Mouse (Mus musculus) heart, embryonic 16.5 days (tissue): ENCODE results near the gene Tcf23. TPM values are rescaled to one million over a fixed set of nuclear protein-coding genes. Genes with fewer than 3 reads are reported as not detected.

Experiments used
- ATAC-seq: fragments of 200-750 bp; cut with Nextera tagmentation; replicated peaks from 2 replicates; pipeline ENCODE4 v1.8.0; 2017; ENCODE audit warnings: moderate number of reproducible peaks; ENCODE audit not compliant: insufficient read depth, low FRiP score; ENCODE audit errors: extremely low read depth
- H3K27ac ChIP-seq: fragments of 300-500 bp; sonication (generic); 2 replicates; pipeline ENCODE4 v1.5.1; 2014; ENCODE audit warnings: mild to moderate bottlenecking, low read length, control low read depth, moderate library complexity
- H3K27me3 ChIP-seq: fragments of 300-500 bp; sonication (generic); 2 replicates; pipeline ENCODE4 v1.6.1; 2014; ENCODE audit warnings: low read length, mixed read lengths; ENCODE audit not compliant: control insufficient read depth, insufficient read depth
- H3K36me3 ChIP-seq: fragments of 300-500 bp; sonication (generic); 2 replicates; pipeline ENCODE4 v1.6.1; 2014; ENCODE audit not compliant: control insufficient read depth, insufficient read depth
- H3K4me1 ChIP-seq: fragments of 300-500 bp; sonication (generic); 2 replicates; pipeline ENCODE4 v1.6.1; 2014; ENCODE audit warnings: low read length, mixed read lengths; ENCODE audit not compliant: control insufficient read depth, insufficient read depth
- H3K4me2 ChIP-seq: fragments of 300-500 bp; sonication (generic); 2 replicates; pipeline ENCODE4 v1.6.1; 2014; ENCODE audit warnings: low read depth, mild to moderate bottlenecking, control low read depth, low read length
- H3K4me3 ChIP-seq: fragments of 300-500 bp; sonication (generic); 2 replicates; pipeline ENCODE4 v1.5.1; 2014; ENCODE audit warnings: mild to moderate bottlenecking, control low read depth, low read length
- H3K9ac ChIP-seq: fragments of 300-500 bp; sonication (generic); 2 replicates; pipeline ENCODE4 v1.6.1; 2014; ENCODE audit warnings: low read length, control low read depth
- H3K9me3 ChIP-seq: fragments of 300-500 bp; sonication (generic); replicated peaks from 2 replicates; pipeline ENCODE4 v1.6.1; 2016; ENCODE audit warnings: low read length; ENCODE audit not compliant: control insufficient read depth
- WGBS: fragments of 180-500 bp; shearing (Covaris S2); extraction: QIAGEN DNeasy Blood & Tissue Kit; methylation state at CpG from one replicate; pipeline ENCODE4 v1.1.7; 2014; 5-methylcytosine and 5-hydroxymethylcytosine counted together
- polyA plus RNA-seq: library from polyadenylated mRNA; unstranded; fragments of >200 nt; fragmentation: Nextera tagmentation; extraction: Ambion mirVana; gene quantifications from 2 replicates; pipeline ENCODE4 v1.2.1, GENCODE M21; 2015

Gene Tcf23
- polyA plus RNA-seq, 1 experiment from 2014 or later, result 0.24 TPM

DNA sequence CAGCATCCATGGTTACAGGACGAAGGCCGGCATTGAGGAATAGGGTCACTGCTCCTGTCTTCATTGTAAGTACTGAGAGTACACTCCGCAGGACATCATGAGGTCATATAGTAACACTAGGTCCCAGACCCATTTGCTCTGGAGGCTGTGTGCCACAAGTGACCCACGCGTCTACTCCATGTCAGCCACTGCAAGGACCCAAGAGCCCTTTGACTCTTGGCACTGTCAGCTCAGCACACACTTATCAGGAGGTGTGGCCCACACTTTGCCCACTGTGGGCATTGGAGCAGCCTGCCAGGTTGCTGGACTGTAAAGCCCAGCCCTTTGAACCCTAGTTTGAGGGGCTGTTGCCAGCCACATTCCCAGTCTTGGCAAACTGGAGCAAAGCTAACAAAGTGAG is 43.2 kb upstream of the Tcf23 start:
- H3K4me2 ChIP-seq, result no peak overlapping the region
- WGBS, result 85% methylated on average over 5 of the region's 5 CpGs

DNA sequence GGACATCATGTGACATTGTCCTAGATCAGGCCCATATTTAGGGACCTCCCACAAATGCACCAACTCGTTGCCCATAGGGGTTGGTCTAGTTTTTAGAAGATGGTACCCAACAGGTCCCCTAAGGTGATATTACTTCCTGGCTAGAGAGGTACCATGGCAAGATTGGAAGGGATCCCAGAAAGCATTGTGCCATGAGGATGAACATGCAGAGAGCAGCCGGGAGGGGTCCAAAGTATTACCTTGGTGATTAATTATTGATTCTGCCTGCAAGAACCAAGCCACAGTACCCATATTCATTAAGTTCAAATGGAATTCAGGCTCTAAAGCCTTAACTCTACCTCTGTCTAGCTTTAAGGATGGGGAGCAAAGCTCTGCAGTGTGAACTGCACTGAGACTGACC is 42.4 kb upstream of the Tcf23 start:
- H3K4me2 ChIP-seq, result no peak overlapping the region
- H3K9ac ChIP-seq, result no peak overlapping the region
- H3K4me3 ChIP-seq, result no peak overlapping the region
- H3K36me3 ChIP-seq, result no peaks in the 10 kb centered on the region
- peaks cover 13% of the 10 kb centered on the region for H3K4me1 ChIP-seq
- no peaks in the 10 kb centered on the region for H3K27me3 ChIP-seq
- 81% methylated on average over 2 of the region's 2 CpGs for WGBS
- H3K9me3 ChIP-seq, result no peaks in the 10 kb centered on the region
- H3K27ac ChIP-seq, result no peak overlapping the region
- no peak for ATAC-seq

More for the DNA sequence above, 43.2 kb upstream of the Tcf23 start:
- Histone ChIP-seq H3K27me3 (no peaks in the 10 kb centered on the region), H3K9me3 (no peaks in the 10 kb centered on the region), H3K36me3 (no peaks in the 10 kb centered on the region; the same call in 1 of the 2 replicates), H3K4me1 (peaks cover 18% of the 10 kb centered on the region), H3K9ac (no peak overlapping the region), H3K27ac (no peak overlapping the region), H3K4me3 (no peak overlapping the region)
- ATAC-seq, result no peak

DNA sequence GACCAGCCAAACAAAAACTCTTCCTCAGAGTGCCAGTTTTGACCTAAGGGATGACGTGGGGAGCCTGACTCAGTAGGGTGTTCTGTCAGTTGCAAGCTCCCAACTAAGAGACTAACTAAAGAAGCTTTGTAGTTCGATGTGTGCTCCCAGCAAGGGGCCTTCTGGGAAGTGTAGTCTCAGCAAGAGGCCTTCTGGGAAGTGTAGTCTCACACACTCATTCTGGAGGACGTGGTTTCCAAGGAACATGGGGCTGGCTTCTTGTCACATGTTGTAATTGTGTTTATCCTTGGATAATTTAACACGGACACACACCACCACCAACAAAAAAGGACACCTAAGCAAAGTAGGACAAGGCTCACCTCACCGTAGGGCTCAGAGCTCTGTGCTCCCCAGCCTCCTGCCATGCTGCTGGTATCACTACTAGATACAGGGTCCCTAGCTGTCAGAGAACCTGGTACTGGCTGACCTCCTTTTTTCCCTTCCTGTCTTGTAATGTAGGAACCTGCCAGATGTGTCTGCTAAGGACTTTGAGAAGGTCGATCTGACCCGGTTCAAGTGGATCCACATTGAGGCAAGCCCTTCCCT is 40.4 kb upstream of the Tcf23 start:
- Histone ChIP-seq H3K4me2 (peak overlapping the region; percentile 40), H3K4me1 (peaks cover 4% of the 10 kb centered on the region; the same call in 1 of the 2 replicates), H3K27ac (no peak overlapping the region), H3K9me3 (no peaks in the 10 kb centered on the region), H3K4me3 (no peak overlapping the region; the same call in 1 of the 2 replicates), H3K9ac (no peak overlapping the region), H3K27me3 (no peaks in the 10 kb centered on the region), H3K36me3 (no peaks in the 10 kb centered on the region)
- WGBS, result 39% methylated on average over 7 of the region's 7 CpGs
- ATAC-seq, result no peak

DNA sequence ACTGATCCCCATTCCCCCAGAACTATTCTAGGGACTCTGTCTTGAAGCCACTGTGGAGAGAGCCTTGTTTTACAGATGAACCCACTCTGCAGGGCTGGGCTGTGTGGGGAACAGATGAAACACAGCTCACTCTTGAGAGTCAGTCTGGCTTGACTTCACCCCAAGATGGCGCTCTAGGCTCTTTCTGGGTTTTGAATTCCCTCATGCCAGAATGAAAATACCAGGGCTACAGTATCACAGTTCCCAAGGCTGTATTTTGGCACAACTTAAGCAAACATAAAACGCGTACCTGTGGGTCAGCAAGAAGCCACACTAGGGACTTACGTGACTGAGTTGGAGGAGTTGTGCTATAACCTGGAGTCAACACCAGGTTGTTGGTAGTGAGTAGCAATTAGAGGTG is 38.3 kb upstream of the Tcf23 start:
- Histone ChIP-seq H3K9ac (no peak overlapping the region), H3K9me3 (no peaks in the 10 kb centered on the region), H3K27me3 (no peaks in the 10 kb centered on the region), H3K4me1 (0 out of 2 replicates have a peak, but pooled peaks cover 4% of the 10 kb centered on the region), H3K27ac (no peak overlapping the region), H3K4me2 (no peak overlapping the region), H3K36me3 (no peaks in the 10 kb centered on the region), H3K4me3 (no peak overlapping the region)
- ATAC-seq, result peak; percentile 62; the same call in 1 of the 2 replicates
- 42% methylated on average over 4 of the region's 4 CpGs for WGBS

DNA sequence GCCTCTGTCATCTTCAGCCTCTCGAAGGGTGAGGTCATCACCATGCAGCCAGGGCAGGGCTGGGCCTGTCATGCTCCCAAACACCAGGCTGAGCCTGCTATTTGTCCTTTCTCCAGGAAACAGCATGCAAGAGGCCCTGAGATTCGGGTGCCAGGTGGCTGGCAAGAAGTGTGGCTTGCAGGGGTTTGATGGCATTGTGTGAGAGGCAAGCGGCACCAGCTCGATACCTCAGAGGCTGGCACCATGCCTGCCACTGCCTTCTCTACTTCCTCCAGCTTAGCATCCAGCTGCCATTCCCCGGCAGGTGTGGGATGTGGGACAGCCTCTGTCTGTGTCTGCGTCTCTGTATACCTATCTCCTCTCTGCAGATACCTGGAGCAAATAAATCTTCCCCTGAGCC is 37.6 kb upstream of the Tcf23 start:
- WGBS, result 80% methylated on average over 6 of the region's 6 CpGs
- no peak for ATAC-seq

DNA sequence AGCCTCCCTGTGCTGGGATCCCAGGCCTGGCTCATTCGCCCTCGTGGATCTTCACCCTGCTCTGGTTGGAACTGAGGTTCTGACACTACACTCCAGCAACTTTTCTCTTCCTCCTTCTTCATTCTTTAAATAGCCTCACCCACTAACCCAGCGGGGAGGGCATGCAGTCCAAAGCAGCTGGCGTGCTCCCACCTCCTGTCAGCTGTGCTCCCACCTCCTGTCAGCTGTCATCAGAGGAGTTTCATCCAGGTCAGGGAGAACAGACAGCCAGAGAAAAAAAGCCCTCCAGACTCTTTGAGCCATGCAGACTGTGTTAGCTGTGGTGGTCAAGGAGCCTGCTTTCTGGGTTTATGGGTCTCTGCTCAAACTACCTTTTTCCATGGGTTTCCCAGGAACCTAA is 37.1 kb upstream of the Tcf23 start:
- H3K27ac ChIP-seq, result no peak overlapping the region
- no peaks in the 10 kb centered on the region for H3K27me3 ChIP-seq
- WGBS, result 49% methylated on average over 4 of the region's 4 CpGs

More for the DNA sequence above, 37.6 kb upstream of the Tcf23 start:
- Histone ChIP-seq H3K4me3 (no peak overlapping the region), H3K4me2 (no peak overlapping the region), H3K36me3 (no peaks in the 10 kb centered on the region), H3K27ac (no peak overlapping the region), H3K4me1 (0 out of 2 replicates have a peak, but pooled peaks cover 4% of the 10 kb centered on the region), H3K9ac (no peak overlapping the region), H3K27me3 (no peaks in the 10 kb centered on the region), H3K9me3 (no peaks in the 10 kb centered on the region)

DNA sequence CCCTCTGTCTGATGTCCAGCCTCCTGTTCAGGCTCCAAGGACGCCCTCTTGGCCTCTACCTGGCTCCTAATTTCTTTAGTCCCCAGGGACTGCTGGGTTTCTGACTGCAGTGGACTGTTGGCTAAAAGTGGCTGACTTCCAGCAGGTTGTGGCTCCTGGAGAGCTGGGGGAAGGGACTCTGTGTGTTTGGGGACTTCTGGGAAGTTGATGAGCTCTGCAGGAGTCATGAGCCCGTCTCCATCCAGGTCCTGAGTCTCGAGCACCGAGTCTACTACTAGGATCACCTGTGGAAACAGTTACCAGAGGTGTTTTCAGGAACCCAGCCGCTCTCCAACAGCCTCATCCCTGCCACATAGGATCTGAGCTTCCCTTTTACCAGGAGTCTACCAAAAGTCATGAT is 34.8 kb upstream of the Tcf23 start:
- Histone ChIP-seq H3K27me3 (no peaks in the 10 kb centered on the region), H3K4me2 (no peak overlapping the region), H3K9me3 (no peaks in the 10 kb centered on the region), H3K27ac (no peak overlapping the region), H3K4me1 (0 out of 2 replicates have a peak, but pooled peaks cover 4% of the 10 kb centered on the region), H3K9ac (no peak overlapping the region), H3K4me3 (no peak overlapping the region), H3K36me3 (no peaks in the 10 kb centered on the region)
- no peak for ATAC-seq
- 53% methylated on average over 5 of the region's 5 CpGs for WGBS

More for the DNA sequence above, 37.1 kb upstream of the Tcf23 start:
- H3K36me3 ChIP-seq, result no peaks in the 10 kb centered on the region
- H3K9me3 ChIP-seq, result no peaks in the 10 kb centered on the region
- H3K4me2 ChIP-seq, result no peak overlapping the region
- no peak overlapping the region for H3K9ac ChIP-seq
- H3K4me1 ChIP-seq, result 0 out of 2 replicates have a peak, but pooled peaks cover 4% of the 10 kb centered on the region
- no peak overlapping the region for H3K4me3 ChIP-seq
- no peak for ATAC-seq

DNA sequence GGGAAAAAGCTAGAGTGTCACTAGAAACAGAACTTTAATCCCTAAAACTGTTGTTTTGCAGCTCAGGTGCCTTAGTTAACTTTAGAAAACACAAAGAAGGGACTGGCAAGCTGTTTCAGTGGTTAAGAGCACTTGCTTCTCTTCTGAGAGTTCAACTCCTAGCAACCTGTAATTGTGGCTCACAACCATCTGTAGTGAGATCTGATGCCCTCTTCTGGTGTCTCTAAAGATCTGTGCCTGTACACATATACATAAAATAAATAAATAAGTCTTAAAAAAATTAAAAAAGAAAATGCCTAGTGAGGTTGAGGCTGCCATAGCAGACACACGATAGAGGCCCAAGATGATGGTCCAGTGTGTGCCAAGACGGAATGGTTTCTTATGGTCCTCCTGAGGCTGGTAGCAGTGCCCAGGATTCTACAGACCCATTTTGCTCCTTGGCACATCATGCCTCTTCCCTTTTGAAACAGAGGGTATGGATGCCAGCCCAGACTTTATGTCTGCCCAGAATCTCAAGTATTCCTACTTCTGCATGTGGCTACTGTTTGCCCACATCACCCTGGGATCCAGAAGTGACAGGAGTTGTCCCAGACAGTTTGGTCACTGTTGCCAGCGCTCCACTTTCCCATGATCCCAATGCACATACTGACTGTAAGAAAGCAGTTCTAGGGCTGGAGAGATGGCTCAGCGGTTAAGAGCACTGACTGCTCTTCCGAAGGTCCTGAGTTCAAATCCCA is 33.6 kb upstream of the Tcf23 start:
- Histone ChIP-seq H3K9ac (no peak overlapping the region), H3K27me3 (no peaks in the 10 kb centered on the region), H3K4me2 (no peak overlapping the region), H3K27ac (no peak overlapping the region), H3K4me1 (0 out of 2 replicates have a peak, but pooled peaks cover 4% of the 10 kb centered on the region), H3K36me3 (no peaks in the 10 kb centered on the region), H3K4me3 (no peak overlapping the region), H3K9me3 (no peaks in the 10 kb centered on the region)
- WGBS, result 91% methylated on average over 5 of the region's 5 CpGs
- no peak for ATAC-seq

DNA sequence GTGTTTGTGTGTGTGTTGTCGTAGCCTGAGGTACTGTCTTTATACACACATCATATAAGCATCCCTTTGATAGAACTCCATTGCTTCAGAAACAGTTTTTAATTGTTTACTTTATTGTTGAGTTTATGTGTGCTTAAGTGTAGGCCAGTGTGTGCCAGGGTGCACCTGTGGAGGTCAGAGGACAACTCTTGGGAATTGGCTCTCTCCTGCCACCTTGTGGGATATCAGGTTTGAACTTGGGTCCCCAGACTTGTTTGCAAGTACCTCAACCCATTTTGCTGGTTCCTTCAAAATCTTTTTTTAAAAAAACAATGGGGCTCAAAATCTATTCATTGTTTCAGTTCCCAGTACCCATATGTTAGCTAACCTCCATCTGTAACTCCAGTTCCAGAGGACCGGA is 25.5 kb upstream of the Tcf23 start:
- Histone ChIP-seq H3K27ac (no peak overlapping the region), H3K4me1 (no peaks in the 10 kb centered on the region), H3K9me3 (no peaks in the 10 kb centered on the region), H3K9ac (no peak overlapping the region), H3K4me2 (no peak overlapping the region), H3K4me3 (no peak overlapping the region), H3K36me3 (no peaks in the 10 kb centered on the region), H3K27me3 (no peaks in the 10 kb centered on the region)
- WGBS, result 92% methylated on average over 2 of the region's 2 CpGs
- no peak for ATAC-seq
